In the genomic region with DNA sequence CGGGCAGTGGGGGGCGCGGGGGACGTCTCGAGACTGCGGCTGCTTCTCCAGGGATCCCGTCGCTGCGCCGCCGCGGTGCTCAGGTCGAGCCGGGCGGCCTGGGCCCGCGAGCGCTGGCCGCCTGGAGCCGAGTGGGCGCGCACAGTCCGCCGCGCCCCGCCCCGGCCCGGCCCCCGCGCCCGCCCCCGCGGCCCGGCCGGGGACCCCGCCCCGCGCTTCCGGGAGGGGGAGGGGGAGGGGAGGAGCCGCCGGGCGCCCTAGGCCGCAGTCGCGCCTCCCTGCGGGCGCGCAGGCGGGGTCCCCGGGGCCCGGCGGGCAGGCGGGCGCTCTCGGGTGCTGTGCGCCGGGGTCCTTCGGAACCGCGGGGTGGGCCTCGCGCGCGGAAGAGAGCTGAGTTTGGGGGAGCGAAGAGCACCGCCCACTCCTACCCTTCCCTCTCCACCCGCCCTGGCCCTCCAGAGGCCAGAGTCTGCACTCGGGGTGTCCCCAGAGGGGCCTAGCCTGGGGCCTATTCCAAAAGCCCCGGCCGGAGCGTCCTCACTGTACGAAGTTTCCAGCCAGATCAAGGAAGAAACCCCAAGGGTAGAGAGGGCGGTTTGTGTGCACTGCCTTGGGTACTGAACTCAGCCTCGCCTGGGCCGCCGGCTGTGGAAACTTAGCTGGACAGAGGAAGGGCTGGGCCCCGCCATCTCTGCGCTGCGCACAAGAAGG, we compare ENCODE assay signal across 7 mouse cellular contexts. TPM values are rescaled to one million over a fixed set of nuclear protein-coding genes. Genes with fewer than 3 reads are reported as not detected.
DNase-seq lines count a peak whose midpoint lies in the region; ATAC-seq and TF ChIP-seq lines count a peak whose summit lies in the region.

No protein-coding gene starts in this region.

- 0 out of 2 replicates have a peak, but pooled peaks have one; percentile 32 for TF ChIP-seq EP300 in heart, adult 2 months (IDR thresholded peaks at IDR 0.05; ENCODE audit: insufficient read depth, low read depth, low read length)

- H3K4me3 ChIP-seq in embryonic facial prominence, embryonic 12.5 days = peak overlapping the region; percentile 98
- peak overlapping the region; percentile 98 for H3K4me3 ChIP-seq in heart, adult 2 months
- peak overlapping the region; percentile 89 for H3K4me3 ChIP-seq in kidney, adult 2 months (ENCODE audit: insufficient read depth, low read depth, low read length)
- peak overlapping the region; percentile 96 for H3K4me3 ChIP-seq in limb, embryonic 12.5 days (replicated peaks)
- peak overlapping the region; percentile 93 for H3K4me3 ChIP-seq in midbrain, embryonic 13.5 days (replicated peaks)
- H3K4me3 ChIP-seq in small intestine, adult 2 months (ENCODE audit: low read depth, low read length) = peak overlapping the region; percentile 94

- H3K27me3 ChIP-seq in embryonic facial prominence, embryonic 12.5 days = no peaks in the 10 kb centered on the region
- no peaks in the 10 kb centered on the region for H3K27me3 ChIP-seq in heart, adult 2 months (ENCODE audit: control insufficient read depth, insufficient read depth, low read length)
- no peaks in the 10 kb centered on the region for H3K27me3 ChIP-seq in kidney, adult 2 months (replicated peaks; ENCODE audit: control insufficient read depth, insufficient read depth, low read length)
- H3K27me3 ChIP-seq in limb, embryonic 12.5 days = no peaks in the 10 kb centered on the region
- no peaks in the 10 kb centered on the region; the same call in 1 of the 2 replicates for H3K27me3 ChIP-seq in midbrain, embryonic 13.5 days
- no peaks in the 10 kb centered on the region for H3K27me3 ChIP-seq in small intestine, adult 2 months (ENCODE audit: control insufficient read depth, insufficient read depth, low read length)

- intact Hi-C loops in heart, adult 2 months (cut with DNase I) = loop anchor here (1.0 to 5.0 kb wide), 6 partner anchors 18 to 467 kb away; a partner anchor contains a TSS

- peaks cover 4% of the 10 kb centered on the region for H3K79me2 ChIP-seq in heart, adult 2 months (replicated peaks; ENCODE audit: control insufficient read depth, insufficient read depth, low read length)

- H3K4me2 ChIP-seq in embryonic facial prominence, embryonic 12.5 days (replicated peaks) = peak overlapping the region; percentile 75
- peak overlapping the region; percentile 81 for H3K4me2 ChIP-seq in limb, embryonic 12.5 days
- peak overlapping the region; percentile 91 for H3K4me2 ChIP-seq in midbrain, embryonic 13.5 days (replicated peaks)

- H3K9me3 ChIP-seq in embryonic facial prominence, embryonic 12.5 days = no peaks in the 10 kb centered on the region
- no peaks in the 10 kb centered on the region for H3K9me3 ChIP-seq in limb, embryonic 12.5 days
- no peaks in the 10 kb centered on the region for H3K9me3 ChIP-seq in midbrain, embryonic 13.5 days

- peak; percentile 84 for ATAC-seq in embryonic facial prominence, embryonic 12.5 days (ENCODE audit: insufficient number of reproducible peaks, insufficient read depth, low FRiP score, low TSS enrichment)
- ATAC-seq in limb, embryonic 12.5 days (ENCODE audit: insufficient number of reproducible peaks, insufficient read depth, low FRiP score, low TSS enrichment, low read depth) = peak; percentile 91
- peak; percentile 89 for ATAC-seq in midbrain, embryonic 13.5 days

- under 1% methylated on average over 41 of the region's 79 CpGs for WGBS in embryonic facial prominence, embryonic 12.5 days
- under 1% methylated on average over 60 of the region's 79 CpGs for WGBS in heart, adult 2 months
- WGBS in kidney, adult 2 months = 2% methylated on average over 65 of the region's 79 CpGs
- under 1% methylated on average over 37 of the region's 79 CpGs for WGBS in limb, embryonic 12.5 days
- under 1% methylated on average over 35 of the region's 79 CpGs for whole genome bisulfite sequencing in midbrain, embryonic 13.5 days
- WGBS in small intestine, adult 2 months = under 1% methylated on average over 67 of the region's 79 CpGs

- peak overlapping the region; percentile 96 for H3K9ac ChIP-seq in embryonic facial prominence, embryonic 12.5 days
- peak overlapping the region; percentile 97 for H3K9ac ChIP-seq in heart, adult 2 months (ENCODE audit: low read depth, low read length)
- peak overlapping the region; percentile 96 for H3K9ac ChIP-seq in limb, embryonic 12.5 days (replicated peaks)
- H3K9ac ChIP-seq in midbrain, embryonic 13.5 days (replicated peaks) = peak overlapping the region; percentile 94

- TF ChIP-seq POLR2A in heart, adult 2 months (IDR thresholded peaks at IDR 0.05; ENCODE audit: insufficient read depth, low read depth, low read length) = peak; percentile 54; the same call in 1 of the 2 replicates
- TF ChIP-seq POLR2A in kidney, adult 2 months (IDR thresholded peaks at IDR 0.05; ENCODE audit: low read depth, low read length) = peak; percentile 35
- TF ChIP-seq POLR2A in small intestine, adult 2 months (IDR thresholded peaks at IDR 0.05; ENCODE audit: low read depth, low read length) = peak; percentile 87

- no peaks in the 10 kb centered on the region for H3K36me3 ChIP-seq in embryonic facial prominence, embryonic 12.5 days
- H3K36me3 ChIP-seq in heart, adult 2 months (ENCODE audit: control insufficient read depth, insufficient read depth, low read length) = peaks cover 6% of the 10 kb centered on the region
- no peaks in the 10 kb centered on the region for H3K36me3 ChIP-seq in kidney, adult 2 months (ENCODE audit: control insufficient read depth, insufficient read depth, low read length)
- peaks cover 6% of the 10 kb centered on the region; the same call in 1 of the 2 replicates for H3K36me3 ChIP-seq in limb, embryonic 12.5 days
- no peaks in the 10 kb centered on the region for H3K36me3 ChIP-seq in midbrain, embryonic 13.5 days
- H3K36me3 ChIP-seq in small intestine, adult 2 months (ENCODE audit: control insufficient read depth, insufficient read depth, low read length) = no peaks in the 10 kb centered on the region

- peak; percentile 93 for DNase-seq in adrenal gland, postnatal 10 days
- DNase-seq in heart, adult 2 months = peak; percentile 95
- peak; percentile 89 for DNase-seq in kidney, adult 2 months

- TF ChIP-seq CTCF in heart, adult 2 months (IDR thresholded peaks at IDR 0.05) = peak; percentile 46
- no peak for TF ChIP-seq CTCF in kidney, adult 2 months (conservative IDR thresholded peaks at IDR 0.05; ENCODE audit: insufficient read depth, insufficient read length, low read depth, low read length)
- TF ChIP-seq CTCF in small intestine, adult 2 months (IDR thresholded peaks at IDR 0.05; ENCODE audit: extremely low read depth, insufficient read length, insufficient replicate concordance, low read depth, low read length) = no peak

- peaks cover 33% of the 10 kb centered on the region for H3K4me1 ChIP-seq in embryonic facial prominence, embryonic 12.5 days
- peaks cover 8% of the 10 kb centered on the region for H3K4me1 ChIP-seq in heart, adult 2 months (ENCODE audit: control insufficient read depth, insufficient read depth, low read length)
- H3K4me1 ChIP-seq in kidney, adult 2 months (ENCODE audit: control insufficient read depth, insufficient read depth, low read length) = peaks cover 4% of the 10 kb centered on the region; the same call in 1 of the 2 replicates
- H3K4me1 ChIP-seq in limb, embryonic 12.5 days (replicated peaks) = peaks cover 26% of the 10 kb centered on the region
- peaks cover 38% of the 10 kb centered on the region for H3K4me1 ChIP-seq in midbrain, embryonic 13.5 days (replicated peaks)
- peaks cover 20% of the 10 kb centered on the region; the same call in 1 of the 2 replicates for H3K4me1 ChIP-seq in small intestine, adult 2 months (ENCODE audit: control insufficient read depth, insufficient read depth, insufficient read length, low read length)

- peak overlapping the region; percentile 93 for H3K27ac ChIP-seq in embryonic facial prominence, embryonic 12.5 days
- H3K27ac ChIP-seq in heart, adult 2 months = peak overlapping the region; percentile 97
- H3K27ac ChIP-seq in kidney, adult 2 months (ENCODE audit: insufficient read depth, low read depth, low read length) = peak overlapping the region; percentile 99
- H3K27ac ChIP-seq in limb, embryonic 12.5 days = peak overlapping the region; percentile 94
- H3K27ac ChIP-seq in midbrain, embryonic 13.5 days = peak overlapping the region; percentile 88
- H3K27ac ChIP-seq in small intestine, adult 2 months (ENCODE audit: insufficient read depth, low read depth, low read length) = peak overlapping the region; percentile 91

RNA-seq across cellular contexts. Expression of a gene that starts 0.5 kb away (rescaled TPM):
- total RNA-seq in adrenal gland, postnatal 10 days (2021) = 10 to 100 TPM; 82.8 to 91.1 TPM
- polyA plus RNA-seq in embryonic facial prominence, embryonic 12.5 days (2016; fragmentation: Nextera tagmentation; extraction: Ambion mirVana) = 48.1 and 51.7 TPM in 2 replicates
- 10 to 100 TPM; 70.2 to 75.6 TPM for total RNA-seq in heart, adult 2 months (2021)
- 21.4 and 38.8 TPM in 2 replicates for polyA plus RNA-seq in heart, adult 2 months (2012; rRNA removed)
- 27.1 and 30.3 TPM in 2 replicates for polyA plus RNA-seq in kidney, adult 2 months (2012; rRNA removed)
- polyA plus RNA-seq in limb, embryonic 12.5 days (2016; fragmentation: Nextera tagmentation; extraction: Ambion mirVana) = 47.7 and 51.1 TPM in 2 replicates
- 20.9 and 21.2 TPM in 2 replicates for polyA plus RNA-seq in midbrain, embryonic 13.5 days (2015; fragmentation: Nextera tagmentation; extraction: Ambion mirVana)
- polyA plus RNA-seq in small intestine, adult 2 months (2012; rRNA removed) = 20.4 and 35.4 TPM in 2 replicates

Comparison
In these comparisons a context has a peak if more than half of its experiments do, and no peak if none do; other contexts are left out.
1. Peak in every context shown above with its lines: DNase-seq, ATAC-seq, H3K4me3 ChIP-seq and H3K27ac ChIP-seq.
2. POLR2A ChIP-seq: peak in every context shown above with its lines; median percentile 87 in small intestine, adult 2 months; 54 in heart, adult 2 months; 35 in kidney, adult 2 months.